In genomic region chr11:118418834-118419504, GRCm38 (mm10) we compare ENCODE assay signal across 7 mouse cellular contexts. TPM values are rescaled to one million over a fixed set of nuclear protein-coding genes. Genes with fewer than 3 reads are reported as not detected.
A peak's percentile ranks its signal among the peaks of the same experiment; 100 is the strongest.
DNase-seq lines count a peak whose midpoint lies in the region; ATAC-seq lines count a peak whose summit lies in the region.

Cant1 (minus strand) TSS chr11:118419086.

- H3K27me3 ChIP-seq in embryonic facial prominence, embryonic 12.5 days: no peaks in the 10 kb centered on the region
- no peaks in the 10 kb centered on the region for H3K27me3 ChIP-seq in limb, embryonic 11.5 days (ENCODE audit: control insufficient read depth, insufficient read depth, low read length)
- no peaks in the 10 kb centered on the region for H3K27me3 ChIP-seq in midbrain, embryonic 14.5 days (ENCODE audit: control insufficient read depth, insufficient read depth, low read length)

- peaks cover 28% of the 10 kb centered on the region for H3K4me1 ChIP-seq in embryonic facial prominence, embryonic 12.5 days
- peaks cover 18% of the 10 kb centered on the region for H3K4me1 ChIP-seq in limb, embryonic 11.5 days (ENCODE audit: control insufficient read depth, insufficient read depth, low read length)
- peaks cover 22% of the 10 kb centered on the region for H3K4me1 ChIP-seq in midbrain, embryonic 14.5 days (ENCODE audit: control insufficient read depth, insufficient read depth, low read length)

- H3K36me3 ChIP-seq in embryonic facial prominence, embryonic 12.5 days: peaks cover 24% of the 10 kb centered on the region
- no peaks in the 10 kb centered on the region for H3K36me3 ChIP-seq in limb, embryonic 11.5 days (ENCODE audit: control insufficient read depth, insufficient read depth, low read length)
- H3K36me3 ChIP-seq in midbrain, embryonic 14.5 days (ENCODE audit: control insufficient read depth, insufficient read depth, low read length): peaks cover 13% of the 10 kb centered on the region; the same call in 1 of the 2 replicates

- WGBS in embryonic facial prominence, embryonic 12.5 days: under 1% methylated on average over 50 of the region's 50 CpGs
- under 1% methylated on average over 50 of the region's 50 CpGs for whole genome bisulfite sequencing in limb, embryonic 11.5 days
- under 1% methylated on average over 50 of the region's 50 CpGs for WGBS in midbrain, embryonic 14.5 days

- H3K9ac ChIP-seq in embryonic facial prominence, embryonic 12.5 days: peak within 1 kb of the TSS; percentile 81
- H3K9ac ChIP-seq in limb, embryonic 11.5 days (ENCODE audit: low read length): peak within 1 kb of the TSS; percentile 92
- peak within 1 kb of the TSS; percentile 93 for H3K9ac ChIP-seq in midbrain, embryonic 14.5 days (replicated peaks; ENCODE audit: low read length)

- H3K4me3 ChIP-seq in embryonic facial prominence, embryonic 12.5 days: peak within 1 kb of the TSS; percentile 70
- H3K4me3 ChIP-seq in limb, embryonic 11.5 days (ENCODE audit: low read depth, low read length): peak within 1 kb of the TSS; percentile 97
- H3K4me3 ChIP-seq in midbrain, embryonic 14.5 days (replicated peaks; ENCODE audit: low read depth, low read length): peak within 1 kb of the TSS; percentile 86

- ATAC-seq in embryonic facial prominence, embryonic 12.5 days (ENCODE audit: insufficient number of reproducible peaks, insufficient read depth, low FRiP score, low TSS enrichment): peak; percentile 87
- peak; percentile 92 for ATAC-seq in limb, embryonic 11.5 days (ENCODE audit: insufficient number of reproducible peaks, low FRiP score, low TSS enrichment, low read depth)
- peak; percentile 92 for ATAC-seq in midbrain, embryonic 14.5 days (ENCODE audit: low FRiP score, low TSS enrichment)

- peak; percentile 96 for DNase-seq in adrenal gland, postnatal 25 days
- peak; percentile 100 for DNase-seq in heart, adult 11 months
- peak; percentile 97 for DNase-seq in kidney, adult 18-20 months
- DNase-seq in limb, embryonic 11.5 days (ENCODE audit: low spot score): peak; percentile 98
- DNase-seq in midbrain, embryonic 14.5 days: peak; percentile 99
- DNase-seq in spleen, adult 18-20 months: peak; percentile 93 to 97

- no peaks in the 10 kb centered on the region for H3K9me3 ChIP-seq in embryonic facial prominence, embryonic 12.5 days
- H3K9me3 ChIP-seq in limb, embryonic 11.5 days (ENCODE audit: control insufficient read depth, low read length): no peaks in the 10 kb centered on the region
- no peaks in the 10 kb centered on the region for H3K9me3 ChIP-seq in midbrain, embryonic 14.5 days (ENCODE audit: control insufficient read depth, low read length)

- peak within 1 kb of the TSS; percentile 88 for H3K4me2 ChIP-seq in embryonic facial prominence, embryonic 12.5 days (replicated peaks)
- H3K4me2 ChIP-seq in limb, embryonic 11.5 days (ENCODE audit: low read depth, severe bottlenecking): peak within 1 kb of the TSS; percentile 86
- H3K4me2 ChIP-seq in midbrain, embryonic 14.5 days (ENCODE audit: low read length): peak within 1 kb of the TSS; percentile 95

- H3K27ac ChIP-seq in embryonic facial prominence, embryonic 12.5 days: peak within 1 kb of the TSS; percentile 73
- H3K27ac ChIP-seq in limb, embryonic 11.5 days (replicated peaks; ENCODE audit: low read depth, low read length): peak within 1 kb of the TSS; percentile 18; the same call in 1 of the 2 replicates
- peak within 1 kb of the TSS; percentile 53; the same call in 1 of the 2 replicates for H3K27ac ChIP-seq in midbrain, embryonic 14.5 days (replicated peaks; ENCODE audit: low read depth, low read length)

RNA-seq across cellular contexts. Expression of gene Cant1, which starts in this region (rescaled TPM):
- total RNA-seq in adrenal gland, postnatal 25 days (2021): 35.1 and 40.1 TPM in 2 replicates
- polyA plus RNA-seq in embryonic facial prominence, embryonic 12.5 days (2016; fragmentation: Nextera tagmentation; extraction: Ambion mirVana): 33.4 and 35.5 TPM in 2 replicates
- 23.9 and 27.1 TPM in 2 replicates for polyA plus RNA-seq in limb, embryonic 11.5 days (2014; fragmentation: Nextera tagmentation; extraction: Ambion mirVana)
- polyA plus RNA-seq in midbrain, embryonic 14.5 days (2014; fragmentation: Nextera tagmentation; extraction: Ambion mirVana): 24.9 and 27.5 TPM in 2 replicates

Comparison
In these comparisons a context has a peak if more than half of its experiments do, and no peak if none do; other contexts are left out.
1. Peak in every context shown above with its lines: DNase-seq, ATAC-seq, H3K4me3 ChIP-seq and H3K27ac ChIP-seq.
2. H3K27ac ChIP-seq: peak in every context shown above with its lines; median percentile 73 in embryonic facial prominence, embryonic 12.5 days; 53 in midbrain, embryonic 14.5 days; 18 in limb, embryonic 11.5 days.